Mouse (Mus musculus): ENCODE data around the gene Gm28053. TPM values are rescaled to one million over a fixed set of nuclear protein-coding genes. Genes with fewer than 3 reads are reported as not detected.
"Not testable (repeated sequence)": the region's sequence is repeated elsewhere in the genome, so short reads cannot be mapped to it uniquely, and the experiment has no call there.

Gene Gm28053
- polyA plus RNA-seq, 1 experiment from 2014 or later = not detected

DNA sequence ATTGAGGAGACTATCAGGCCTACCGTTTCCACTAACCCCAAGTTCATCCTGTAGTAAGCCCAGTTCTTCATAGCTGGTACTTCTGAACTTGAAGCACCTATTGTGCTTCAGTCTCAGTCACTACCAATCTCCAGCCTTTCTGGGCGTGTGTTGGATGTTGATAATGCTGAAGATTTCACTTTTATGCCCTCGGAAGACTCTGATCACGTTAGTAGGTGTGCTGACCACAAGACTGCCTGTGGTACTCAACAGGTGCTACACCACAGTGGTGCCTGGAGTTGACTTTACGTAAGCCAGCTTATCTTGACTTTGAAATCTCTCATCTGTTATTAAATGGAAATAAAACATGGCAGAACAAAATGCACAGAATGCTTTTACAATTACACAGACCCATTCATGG, 38.0 kb upstream of the Gm28053 start:
- H3K27me3 ChIP-seq = no peaks in the 10 kb centered on the region
- ChIA-PET POLR2A (no interaction called here), CTCF (no interaction called here)
- in situ Hi-C loops (cut with MboI; ENCODE audit: low pct_unique_long_range_greater_than_20kb) = no loop called here
- ATAC-seq (no peak), DNase-seq (ENCODE audit: low read depth, low spot score) (no peak)
- no peak for TF ChIP-seq CTCF (IDR thresholded peaks at IDR 0.05)

GRCm38 (mm10) chr6:48681472-48682090, 36.8 kb upstream of the Gm28053 start:
- ATAC-seq (no peak), DNase-seq (ENCODE audit: low read depth, low spot score) (no peak)
- TF ChIP-seq CTCF (IDR thresholded peaks at IDR 0.05) = no peak
- ChIA-PET CTCF (interaction anchor here (0.9 kb wide), 1 partner anchor 91 kb away, joined by 4 read pairs; no protein-coding TSS in a partner anchor), POLR2A (no interaction called here)
- no peaks in the 10 kb centered on the region for H3K27me3 ChIP-seq
- in situ Hi-C loops (cut with MboI; ENCODE audit: low pct_unique_long_range_greater_than_20kb) = no loop called here

DNA sequence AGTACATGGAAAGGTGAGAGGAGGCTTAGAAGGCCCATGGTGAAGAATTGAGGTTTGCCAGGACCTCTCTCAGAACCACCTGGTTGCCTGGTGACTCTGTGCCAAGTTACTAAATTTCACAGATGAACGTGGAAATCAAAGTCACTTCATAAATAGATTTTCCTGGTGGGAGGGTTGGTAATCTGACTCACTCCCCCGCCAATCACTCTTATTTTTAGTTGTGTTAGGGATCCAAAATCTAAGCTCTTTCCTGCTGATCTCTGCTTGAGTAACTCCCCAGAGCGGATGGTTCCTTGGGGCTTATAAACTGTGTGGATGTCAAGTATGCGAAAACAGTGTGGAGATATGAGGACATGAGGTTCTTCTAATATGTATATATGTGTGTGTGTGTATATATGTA, 36.1 kb upstream of the Gm28053 start:
- in situ Hi-C loops (cut with MboI; ENCODE audit: low pct_unique_long_range_greater_than_20kb) = no loop called here
- no peak for DNase-seq (ENCODE audit: low read depth, low spot score)
- H3K27me3 ChIP-seq = no peaks in the 10 kb centered on the region
- ChIA-PET POLR2A (no interaction called here), CTCF (no interaction called here)
- TF ChIP-seq CTCF (IDR thresholded peaks at IDR 0.05) = no peak
- no peak for ATAC-seq

GRCm38 (mm10) chr6:48683263-48683821, 35.1 kb upstream of the Gm28053 start:
- in situ Hi-C loops (cut with MboI; ENCODE audit: low pct_unique_long_range_greater_than_20kb); H3K27me3 ChIP-seq; ATAC-seq; DNase-seq (ENCODE audit: low read depth, low spot score); POLR2A ChIA-PET: not testable (repeated sequence)
- CTCF ChIA-PET = interaction anchor here (2.8 kb wide), 1 partner anchor 11 kb away, joined by 10 read pairs; no protein-coding TSS in a partner anchor

DNA sequence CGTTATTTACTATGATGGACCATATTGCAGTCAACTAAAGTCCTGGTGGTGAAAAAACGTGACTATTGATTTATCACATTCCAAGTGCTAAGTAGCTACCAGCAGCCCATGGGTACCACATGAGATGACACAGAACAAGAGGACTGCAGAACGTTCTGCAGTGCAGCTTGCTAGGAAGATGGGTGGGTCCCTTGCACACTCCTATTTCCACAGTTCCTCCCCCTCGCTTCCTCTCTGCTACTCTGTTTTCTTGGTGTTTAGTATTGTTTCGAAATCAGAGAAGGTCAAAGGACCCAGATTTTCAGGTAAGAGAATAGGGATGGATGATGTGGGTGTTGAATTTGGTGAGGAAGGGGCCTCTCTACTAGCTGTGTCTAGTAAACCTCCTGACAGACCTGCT, 34.1 kb upstream of the Gm28053 start, which contains the start of gene Gimap4:
Gimap4 (plus strand) TSS at position 231 of the 400 bp plus-strand sequence.
- no peaks in the 10 kb centered on the region for H3K27me3 ChIP-seq
- in situ Hi-C loops (cut with MboI; ENCODE audit: low pct_unique_long_range_greater_than_20kb) = no loop called here
- no peak for TF ChIP-seq CTCF (IDR thresholded peaks at IDR 0.05)
- DNase-seq (ENCODE audit: low read depth, low spot score) (no peak), ATAC-seq (no peak)
- POLR2A ChIA-PET = interaction anchor here (0.6 kb wide), 1 partner anchor 56 kb away, joined by 3 read pairs; no protein-coding TSS in a partner anchor
- CTCF ChIA-PET = interaction anchor here (0.8 to 2.8 kb wide), 3 partner anchors 10 to 38 kb away, joined by 3 to 10 read pairs (median 5); no protein-coding TSS in a partner anchor

GRCm38 (mm10) chr6:48684806-48685205, 33.6 kb upstream of the Gm28053 start:
- CTCF ChIA-PET = interaction anchor here (0.8 to 2.8 kb wide), 3 partner anchors 9 to 39 kb away, joined by 3 to 10 read pairs (median 5); no protein-coding TSS in a partner anchor
- DNase-seq (ENCODE audit: low read depth, low spot score) (no peak), ATAC-seq (no peak)
- in situ Hi-C loops (cut with MboI; ENCODE audit: low pct_unique_long_range_greater_than_20kb) = no loop called here
- POLR2A ChIA-PET = no interaction called here
- H3K27me3 ChIP-seq = no peaks in the 10 kb centered on the region
- TF ChIP-seq CTCF (IDR thresholded peaks at IDR 0.05) = no peak

DNA sequence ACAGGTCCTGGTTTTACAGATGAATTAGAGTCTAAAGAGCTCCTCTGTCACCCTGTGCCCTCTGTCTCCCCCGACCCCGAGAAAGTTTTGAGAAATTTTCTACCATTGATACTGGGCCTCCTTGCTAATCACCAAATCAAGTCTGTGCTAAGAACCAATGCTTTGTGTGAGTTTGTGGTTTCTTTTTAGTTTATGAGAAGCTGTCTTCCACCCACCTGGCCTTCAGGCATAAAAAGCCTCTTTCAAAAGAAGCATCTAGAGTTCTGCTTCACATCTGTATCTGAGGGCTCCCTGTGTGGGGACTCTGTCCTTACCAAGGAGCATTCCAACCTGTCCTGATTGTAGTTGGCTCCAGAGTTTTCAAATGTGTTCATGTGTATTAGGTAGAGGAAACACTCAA, 33.2 kb upstream of the Gm28053 start:
- no peak for TF ChIP-seq CTCF (IDR thresholded peaks at IDR 0.05)
- ChIA-PET POLR2A (no interaction called here), CTCF (interaction anchor here (0.9 to 2.8 kb wide), 3 partner anchors 9 to 14 kb away, joined by 3 to 10 read pairs (median 5); no protein-coding TSS in a partner anchor)
- DNase-seq (ENCODE audit: low read depth, low spot score) (no peak), ATAC-seq (no peak)
- H3K27me3 ChIP-seq = no peaks in the 10 kb centered on the region
- in situ Hi-C loops (cut with MboI; ENCODE audit: low pct_unique_long_range_greater_than_20kb) = no loop called here

GRCm38 (mm10) chr6:48685694-48686665, 32.4 kb upstream of the Gm28053 start:
- DNase-seq (ENCODE audit: low read depth, low spot score) = no peak
- no peak for ATAC-seq
- CTCF ChIA-PET = interaction anchor here (0.8 to 2.8 kb wide), 4 partner anchors 8 to 36 kb away, joined by 3 to 10 read pairs (median 5); no protein-coding TSS in a partner anchor
- in situ Hi-C loops (cut with MboI; ENCODE audit: low pct_unique_long_range_greater_than_20kb) = no loop called here
- H3K27me3 ChIP-seq = no peaks in the 10 kb centered on the region
- POLR2A ChIA-PET = interaction anchor here (0.6 kb wide), 1 partner anchor 130 kb away, joined by 3 read pairs; no protein-coding TSS in a partner anchor
- TF ChIP-seq CTCF (IDR thresholded peaks at IDR 0.05) = no peak

DNA sequence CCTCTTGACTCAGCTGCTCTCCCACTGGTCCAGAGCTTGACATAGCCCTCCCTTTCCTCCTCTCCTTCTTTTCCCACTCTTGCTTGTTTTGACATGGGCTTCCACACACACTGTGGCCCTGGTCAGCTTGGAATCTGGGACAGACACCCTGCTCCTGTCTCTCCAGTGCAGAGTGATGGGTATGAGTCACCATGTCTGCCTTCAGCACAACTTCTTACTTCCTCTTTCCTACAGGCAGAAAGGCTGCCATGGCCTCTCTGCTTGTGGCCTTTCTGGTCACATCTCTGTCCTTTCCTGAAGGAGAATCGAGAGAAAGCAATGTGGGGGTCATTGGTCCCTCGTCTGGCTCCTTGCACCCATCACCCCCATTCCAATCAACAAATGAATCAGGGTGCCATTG, 31.3 kb upstream of the Gm28053 start:
- TF ChIP-seq CTCF (IDR thresholded peaks at IDR 0.05) = no peak
- in situ Hi-C loops (cut with MboI; ENCODE audit: low pct_unique_long_range_greater_than_20kb) = no loop called here
- no peaks in the 10 kb centered on the region for H3K27me3 ChIP-seq
- ATAC-seq (no peak), DNase-seq (ENCODE audit: low read depth, low spot score) (no peak)
- ChIA-PET POLR2A (interaction anchor here (0.6 kb wide), 1 partner anchor 132 kb away, joined by 3 read pairs; no protein-coding TSS in a partner anchor), CTCF (interaction anchor here (1.6 to 1.9 kb wide), 2 partner anchors 12 to 16 kb away, joined by 3 to 7 read pairs; no protein-coding TSS in a partner anchor)

DNA sequence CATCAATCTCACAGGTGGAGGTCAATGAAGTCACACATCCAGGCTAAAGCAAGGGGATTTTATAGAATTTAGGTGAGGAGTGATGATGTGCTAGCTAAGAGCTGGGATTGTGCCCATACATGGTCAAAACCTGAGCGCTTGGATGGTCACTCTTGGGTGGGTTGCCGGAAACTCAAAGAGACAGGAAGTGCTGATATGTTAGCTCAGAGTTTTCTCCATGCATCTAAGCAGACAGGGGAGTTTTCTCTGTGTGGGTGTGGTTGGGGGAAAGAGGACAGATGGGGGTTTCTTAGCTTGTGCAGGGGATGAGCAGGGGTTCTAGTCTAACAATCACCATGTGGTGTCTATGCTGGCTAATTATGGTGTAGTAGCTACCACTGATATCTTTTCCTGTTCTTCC, 29.1 kb upstream of the Gm28053 start:
- H3K27me3 ChIP-seq = no peaks in the 10 kb centered on the region
- ChIA-PET CTCF (no interaction called here), POLR2A (no interaction called here)
- in situ Hi-C loops (cut with MboI; ENCODE audit: low pct_unique_long_range_greater_than_20kb) = no loop called here
- DNase-seq (ENCODE audit: low read depth, low spot score) (no peak), ATAC-seq (no peak)
- TF ChIP-seq CTCF (IDR thresholded peaks at IDR 0.05) = no peak

Measured in Patski (cell line).